Comparison of ENCODE assay signal across 15 mouse cellular contexts in the genomic region with DNA sequence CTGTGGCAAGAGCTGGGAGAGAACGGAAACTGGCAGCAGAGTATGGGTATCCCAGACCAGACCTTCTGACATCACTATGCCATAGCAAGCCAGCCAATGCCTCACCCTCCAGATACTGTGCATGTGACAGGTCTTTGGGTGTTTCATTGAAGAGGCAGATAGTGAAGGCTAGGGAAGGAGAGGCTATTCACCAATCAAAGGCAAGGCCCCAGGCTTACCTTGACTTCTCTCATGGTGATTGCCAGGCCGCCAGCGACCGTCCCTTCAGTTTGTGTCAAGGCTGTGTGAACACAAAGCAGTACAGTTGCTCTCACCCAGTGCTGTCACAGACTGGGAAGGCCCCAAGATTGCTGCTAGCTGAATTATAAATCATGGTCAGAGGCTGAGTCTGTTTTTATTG.
DNase-seq lines count a peak whose midpoint lies in the region; ATAC-seq and TF ChIP-seq lines count a peak whose summit lies in the region.
"Had no signal": no experiment of that assay in that cellular context is flagged by ENCODE, and none has a peak within 500 bp of the region (broad histone marks: within the 10 kb centered on the region; RNA-seq: fewer than 3 reads in every experiment).

No protein-coding gene starts in this region.

- H3K4me1 ChIP-seq in heart, embryonic 15.5 days (replicated peaks): peaks cover 41% of the 10 kb centered on the region
- H3K4me1 ChIP-seq in midbrain, embryonic 11.5 days (ENCODE audit: control insufficient read depth, insufficient read depth, low read length): peaks cover 5% of the 10 kb centered on the region; the same call in 1 of the 2 replicates
- H3K4me1 ChIP-seq in midbrain, embryonic 10.5 days: peaks cover 17% of the 10 kb centered on the region
- peaks cover 5% of the 10 kb centered on the region; the same call in 1 of the 2 replicates for H3K4me1 ChIP-seq in stomach, postnatal 0 days (replicated peaks; ENCODE audit: control insufficient read depth, insufficient read depth)

- peaks cover 10% of the 10 kb centered on the region; the same call in 1 of the 2 replicates for H3K36me3 ChIP-seq in heart, embryonic 15.5 days
- H3K36me3 ChIP-seq in midbrain, embryonic 11.5 days (ENCODE audit: control insufficient read depth, insufficient read depth, low read length): no peaks in the 10 kb centered on the region
- H3K36me3 ChIP-seq in midbrain, embryonic 10.5 days: no peaks in the 10 kb centered on the region
- H3K36me3 ChIP-seq in stomach, postnatal 0 days (ENCODE audit: control insufficient read depth, insufficient read depth, low read length): no peaks in the 10 kb centered on the region
- H3K36me3 ChIP-seq: embryonic facial prominence, embryonic 13.5 days; hindbrain, embryonic 10.5 days; neural tube, embryonic 12.5 days had no signal

- 77% methylated on average over 4 of the region's 4 CpGs for WGBS in heart, embryonic 15.5 days
- WGBS in midbrain, embryonic 11.5 days: 92% methylated on average over 4 of the region's 4 CpGs
- WGBS in midbrain, embryonic 10.5 days: 95% methylated on average over 4 of the region's 4 CpGs
- WGBS in stomach, postnatal 0 days: 98% methylated on average over 4 of the region's 4 CpGs

- peak; percentile 47; the same call in 1 of the 2 replicates for ATAC-seq in heart, embryonic 15.5 days (replicated peaks; ENCODE audit: insufficient number of reproducible peaks, insufficient read depth, low FRiP score, low read depth)
- ATAC-seq in midbrain, embryonic 11.5 days (ENCODE audit: low FRiP score): no peak
- ATAC-seq in stomach, postnatal 0 days (ENCODE audit: low FRiP score, low TSS enrichment): peak; percentile 19; the same call in 1 of the 2 replicates
- no peak for ATAC-seq in activated CD4-positive, CD25-positive, alpha-beta regulatory T cell, adult 4 months
- ATAC-seq: inflammation-experienced regulatory T-cells, adult 6 months had no signal

- peak overlapping the region; percentile 78 for H3K27ac ChIP-seq in heart, embryonic 15.5 days
- no peak overlapping the region for H3K27ac ChIP-seq in midbrain, embryonic 11.5 days (ENCODE audit: low read depth, low read length)
- no peak overlapping the region for H3K27ac ChIP-seq in midbrain, embryonic 10.5 days (replicated peaks)
- peak overlapping the region; percentile 35; the same call in 1 of the 2 replicates for H3K27ac ChIP-seq in stomach, postnatal 0 days (replicated peaks)
- H3K27ac ChIP-seq: neural tube, embryonic 12.5 days had no signal

- no peak for TF ChIP-seq EP300 in stomach, postnatal 0 days (optimal IDR thresholded peaks at IDR 0.05)

- H3K9ac ChIP-seq in heart, embryonic 15.5 days: no peak overlapping the region
- H3K9ac ChIP-seq in midbrain, embryonic 11.5 days (ENCODE audit: low read length): no peak overlapping the region
- H3K9ac ChIP-seq in stomach, postnatal 0 days (ENCODE audit: low read length): no peak overlapping the region
- H3K9ac ChIP-seq: embryonic facial prominence, embryonic 13.5 days; liver, postnatal 0 days; neural tube, embryonic 12.5 days had no signal

- H3K27me3 ChIP-seq in heart, embryonic 15.5 days: no peaks in the 10 kb centered on the region
- no peaks in the 10 kb centered on the region for H3K27me3 ChIP-seq in midbrain, embryonic 11.5 days (ENCODE audit: control insufficient read depth, insufficient read depth, low read length)
- H3K27me3 ChIP-seq in midbrain, embryonic 10.5 days (ENCODE audit: low read depth, poor library complexity, severe bottlenecking): no peaks in the 10 kb centered on the region; the same call in 1 of the 2 replicates
- H3K27me3 ChIP-seq in stomach, postnatal 0 days (ENCODE audit: control insufficient read depth, insufficient read depth, low read length): no peaks in the 10 kb centered on the region
- H3K27me3 ChIP-seq: embryonic facial prominence, embryonic 13.5 days; neural tube, embryonic 12.5 days had no signal

- no peaks in the 10 kb centered on the region for H3K9me3 ChIP-seq in heart, embryonic 15.5 days (replicated peaks)
- no peaks in the 10 kb centered on the region for H3K9me3 ChIP-seq in midbrain, embryonic 11.5 days (ENCODE audit: control insufficient read depth, low read length)
- no peaks in the 10 kb centered on the region for H3K9me3 ChIP-seq in midbrain, embryonic 10.5 days (replicated peaks)
- H3K9me3 ChIP-seq in stomach, postnatal 0 days (ENCODE audit: control insufficient read depth, low read length): no peaks in the 10 kb centered on the region
- H3K9me3 ChIP-seq: embryonic facial prominence, embryonic 13.5 days; hindbrain, embryonic 10.5 days; megakaryocyte, embryonic 14.5 days; neural tube, embryonic 12.5 days had no signal

- intact Hi-C loops in heart, postnatal 10 days (cut with DNase I): no loop called here

- DNase-seq in heart, postnatal 10 days: no peak
- DNase-seq in midbrain, embryonic 11.5 days (ENCODE audit: low spot score, missing footprints): peak; percentile 47
- DNase-seq in midbrain, embryonic 10.5 days (ENCODE audit: low spot score): no peak
- DNase-seq in adrenal gland, postnatal 25 days: peak; percentile 40
- DNase-seq in stomach, postnatal 0 days (ENCODE audit: low spot score): no peak
- DNase-seq: cerebellum, adult 8-10 months; thymus, postnatal 36 days had no signal

- H3K4me2 ChIP-seq in heart, embryonic 15.5 days: no peak overlapping the region
- H3K4me2 ChIP-seq in midbrain, embryonic 11.5 days: no peak overlapping the region
- no peak overlapping the region for H3K4me2 ChIP-seq in stomach, postnatal 0 days (replicated peaks; ENCODE audit: low read depth)
- H3K4me2 ChIP-seq: embryonic facial prominence, embryonic 13.5 days; neural tube, embryonic 12.5 days had no signal

- TF ChIP-seq CTCF in stomach, postnatal 0 days (IDR thresholded peaks at IDR 0.05; ENCODE audit: low read depth): no peak

- H3K4me3 ChIP-seq in heart, embryonic 15.5 days: no peak overlapping the region
- H3K4me3 ChIP-seq in midbrain, embryonic 11.5 days (ENCODE audit: low read depth, low read length): no peak overlapping the region
- no peak overlapping the region for H3K4me3 ChIP-seq in midbrain, embryonic 10.5 days
- H3K4me3 ChIP-seq in stomach, postnatal 0 days (ENCODE audit: low read depth, low read length): no peak overlapping the region
- H3K4me3 ChIP-seq: embryonic facial prominence, embryonic 13.5 days; hindbrain, embryonic 10.5 days; megakaryocyte, embryonic 14.5 days; neural tube, embryonic 12.5 days had no signal

Comparison
In these comparisons a context has a peak if more than half of its experiments do, and no peak if none do; other contexts are left out.
1. DNase-seq: peak in midbrain, embryonic 11.5 days (single experiment) and adrenal gland, postnatal 25 days (single experiment); none in heart, postnatal 10 days (0 of 2), midbrain, embryonic 10.5 days (single experiment) and stomach, postnatal 0 days (single experiment).
2. ATAC-seq: peak in heart, embryonic 15.5 days (single experiment) and stomach, postnatal 0 days (single experiment); none in midbrain, embryonic 11.5 days (single experiment) and activated CD4-positive, CD25-positive, alpha-beta regulatory T cell, adult 4 months (single experiment).
3. H3K27ac ChIP-seq: peak in heart, embryonic 15.5 days (single experiment) and stomach, postnatal 0 days (single experiment); none in midbrain, embryonic 11.5 days (single experiment) and midbrain, embryonic 10.5 days (single experiment).